In the genomic region with DNA sequence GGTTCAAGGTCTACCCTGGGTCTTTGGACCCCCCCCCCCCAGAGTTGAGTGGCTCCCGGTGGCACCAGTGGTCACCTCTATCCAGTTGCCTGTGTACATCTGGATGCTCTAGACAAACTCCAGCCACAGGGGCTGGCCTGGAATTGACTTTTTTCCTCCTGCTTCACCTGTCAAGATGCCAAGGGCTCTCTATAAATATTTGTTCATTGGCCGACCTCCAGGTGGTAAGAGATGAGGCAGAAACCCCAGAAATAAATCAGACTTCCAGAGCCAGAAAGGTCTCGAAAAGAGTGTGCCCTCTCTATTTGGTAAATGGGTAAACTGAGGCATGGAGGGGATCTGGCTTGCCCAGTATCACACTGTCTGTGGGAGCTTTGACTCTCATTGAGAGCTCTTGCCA, we compare ENCODE assay signal across 13 mouse cellular contexts. TPM values are rescaled to one million over a fixed set of nuclear protein-coding genes. Genes with fewer than 3 reads are reported as not detected.
"Had no signal": no experiment of that assay in that cellular context is flagged by ENCODE, and none has a peak within 500 bp of the region (broad histone marks: within the 10 kb centered on the region; RNA-seq: fewer than 3 reads in every experiment).

No protein-coding gene starts in this region.

- H3K4me2 ChIP-seq: liver, embryonic 15.5 days; midbrain, embryonic 12.5 days had no signal

- H3K9ac ChIP-seq: liver, embryonic 15.5 days; midbrain, embryonic 12.5 days had no signal

- H3K36me3 ChIP-seq: liver, embryonic 15.5 days; midbrain, embryonic 12.5 days had no signal

- H3K4me3 ChIP-seq: layer of hippocampus, adult 2 months; liver, embryonic 15.5 days; midbrain, embryonic 12.5 days had no signal

- H3K9me3 ChIP-seq: liver, embryonic 15.5 days; midbrain, embryonic 12.5 days had no signal

- H3K27me3 ChIP-seq: liver, embryonic 15.5 days; midbrain, embryonic 12.5 days had no signal

- H3K27ac ChIP-seq: layer of hippocampus, adult 2 months; liver, embryonic 15.5 days; midbrain, embryonic 12.5 days; stomach, postnatal 0 days had no signal

- DNase-seq: kidney, adult 18-20 months; kidney, postnatal 10 days; kidney, postnatal 4 days; right cerebral cortex, adult 18-20 months; thymus, postnatal 4 days had no signal

- ATAC-seq: midbrain, embryonic 16.5 days had no signal

- H3K4me1 ChIP-seq: liver, embryonic 15.5 days; midbrain, embryonic 12.5 days had no signal

RNA-seq across cellular contexts. Expression of gene Accsl, which starts 12.0 kb away (rescaled TPM):
- total RNA-seq: megakaryocyte-erythroid progenitor cell, adult 5-6 weeks had no signal
- polyA plus RNA-seq: kidney, embryonic 14.5 days; liver, embryonic 15.5 days; lung, embryonic 16.5 days; stomach, postnatal 0 days had no signal
